Mouse (Mus musculus) B cell, adult (primary cell): ENCODE results near the gene Atf6b. TPM values are rescaled to one million over a fixed set of nuclear protein-coding genes. Genes with fewer than 3 reads are reported as not detected.

ENCODE experiments used
- total RNA-seq: library from RNA; stranded (reverse); gene quantifications from 4 replicates; pipeline ENCODE4 v1.2.4, GENCODE M21; 2023; ENCODE audit not compliant: inconsistent age

The Atf6b gene
- total RNA-seq, result 66.4 to 79.2 TPM (median 74.6 TPM) in 4 replicates

DNA sequence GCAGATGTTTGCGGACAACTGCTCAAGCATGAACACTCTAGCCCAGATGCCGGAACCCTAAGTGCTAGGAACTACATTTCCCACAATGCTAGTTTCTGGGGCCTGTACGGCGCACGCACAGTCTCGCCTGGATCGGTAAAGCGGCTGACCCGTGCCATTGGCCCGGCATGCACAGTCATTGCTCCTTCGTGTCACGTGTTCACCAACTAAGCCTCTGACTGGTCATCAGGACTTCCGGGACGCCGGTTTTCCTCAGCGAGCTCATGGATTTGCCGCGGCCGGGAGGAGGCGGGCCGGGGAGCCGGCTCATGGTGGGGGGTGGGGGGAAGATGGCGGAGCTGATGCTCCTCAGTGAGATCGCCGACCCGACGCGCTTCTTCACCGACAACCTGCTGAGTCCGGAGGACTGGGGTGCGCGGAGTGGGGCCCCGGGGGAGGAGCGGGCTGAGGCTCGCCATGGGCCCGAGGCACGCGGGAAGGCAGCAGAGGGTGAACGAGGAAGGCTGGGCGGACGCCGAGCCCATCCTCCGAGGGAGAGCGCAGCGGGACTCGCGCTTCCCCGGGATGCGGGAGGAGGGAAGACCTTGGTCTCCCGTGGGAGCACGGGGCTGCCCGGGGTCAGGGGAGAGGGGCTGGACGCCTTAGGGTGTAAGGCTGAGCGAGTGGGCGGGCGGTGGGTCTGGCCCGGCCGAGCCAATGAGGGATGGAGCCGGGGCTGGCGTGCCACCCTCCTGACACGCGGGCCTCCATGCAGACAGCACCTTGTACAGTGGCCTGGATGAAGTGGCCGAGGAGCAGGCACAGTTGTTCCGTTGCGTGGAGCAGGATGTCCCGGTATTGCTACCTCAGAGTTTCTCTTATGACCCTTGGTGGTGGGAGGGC is at the start of gene Atf6b:
Atf6b (plus strand) TSS at position 241 of the 882 bp plus-strand sequence.

DNA sequence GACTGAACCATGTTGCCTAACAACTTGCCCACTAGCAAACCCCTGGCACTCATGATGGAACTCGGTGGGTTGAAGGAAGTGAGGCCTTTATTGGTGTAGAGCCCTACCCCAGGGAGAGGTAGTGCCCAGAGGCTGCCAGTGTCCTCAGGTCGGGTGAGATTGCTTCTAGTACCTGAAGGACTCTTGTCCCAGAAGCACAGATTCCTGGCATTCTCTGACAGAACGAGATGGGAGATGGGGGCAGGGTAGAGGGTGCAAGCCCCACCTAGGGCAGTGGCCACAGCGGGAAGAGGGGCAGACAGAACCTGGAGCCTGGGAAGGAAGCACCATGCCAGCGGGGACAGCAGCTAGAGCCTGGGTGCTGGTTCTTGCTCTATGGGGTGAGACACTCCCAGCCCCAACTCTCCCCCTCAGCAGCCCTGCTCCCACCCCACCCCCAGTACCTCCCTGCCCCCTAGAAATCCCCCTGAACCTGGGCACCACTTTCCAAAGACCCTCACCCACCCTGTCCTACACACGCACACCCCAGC is 49.3 kb upstream of the Atf6b start, which contains the start of gene Ager:
Ager (plus strand) TSS at position 297 of the 530 bp plus-strand sequence.

DNA sequence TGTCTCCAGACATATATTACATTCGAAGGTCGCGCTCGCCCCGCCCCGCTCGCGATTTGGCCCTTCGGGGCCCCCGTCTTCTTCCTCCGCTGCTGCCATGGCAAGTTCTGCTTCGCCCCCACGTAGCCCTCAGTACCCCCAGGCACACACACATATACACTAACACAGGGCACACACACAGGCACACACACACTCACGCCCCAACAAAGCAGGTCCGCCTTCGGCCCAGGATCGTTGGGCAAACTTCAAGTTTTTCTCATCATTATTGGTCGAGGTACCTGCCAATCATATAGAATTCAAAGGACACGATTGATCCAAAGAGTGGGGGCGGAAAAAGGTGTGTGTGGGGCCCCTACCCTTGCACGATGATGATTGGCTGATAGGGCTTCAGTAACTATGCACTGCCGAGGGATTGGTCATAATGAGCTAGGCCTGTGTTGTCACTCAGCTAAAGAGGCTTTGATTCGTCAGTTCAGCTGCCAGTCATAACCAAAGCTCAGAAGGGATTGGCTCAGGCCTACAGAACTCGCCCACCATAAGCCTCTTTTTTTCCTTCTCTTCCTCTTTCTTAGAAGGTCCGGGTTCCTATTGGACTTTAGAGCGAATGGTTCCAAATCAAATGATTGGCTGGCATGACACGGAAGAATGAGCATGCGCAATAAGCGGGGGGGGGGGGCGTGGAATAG is 43.4 kb upstream of the Atf6b start, which contains the start of gene Rnf5:
Rnf5 (minus strand) TSS at position 316 of the 686 bp plus-strand sequence.

DNA sequence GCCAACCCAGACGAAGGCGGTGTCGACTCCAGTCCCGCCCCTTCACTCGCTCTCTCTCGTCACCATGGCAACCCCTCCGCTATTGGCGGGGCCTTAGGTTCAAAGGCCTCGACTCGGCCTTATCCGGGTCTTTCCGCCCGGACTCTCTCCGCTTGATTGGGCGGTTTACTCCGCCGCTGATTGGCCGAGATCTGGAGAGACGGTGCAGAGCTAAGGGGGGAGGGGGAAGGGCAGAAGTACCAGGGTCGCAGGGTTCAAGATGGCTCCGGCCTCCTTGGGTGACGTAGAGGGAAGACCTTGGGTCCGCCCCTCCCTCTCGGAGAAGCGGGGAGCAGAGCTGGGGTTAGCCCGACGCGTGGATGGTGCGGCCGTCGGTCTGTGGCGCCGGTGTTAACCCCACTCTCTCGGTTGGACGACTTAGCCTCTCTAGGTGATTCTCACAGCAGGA is 42.9 kb upstream of the Atf6b start, which contains the start of gene Agpat1:
Agpat1 (plus strand) TSS at position 202 of the 448 bp plus-strand sequence.

DNA sequence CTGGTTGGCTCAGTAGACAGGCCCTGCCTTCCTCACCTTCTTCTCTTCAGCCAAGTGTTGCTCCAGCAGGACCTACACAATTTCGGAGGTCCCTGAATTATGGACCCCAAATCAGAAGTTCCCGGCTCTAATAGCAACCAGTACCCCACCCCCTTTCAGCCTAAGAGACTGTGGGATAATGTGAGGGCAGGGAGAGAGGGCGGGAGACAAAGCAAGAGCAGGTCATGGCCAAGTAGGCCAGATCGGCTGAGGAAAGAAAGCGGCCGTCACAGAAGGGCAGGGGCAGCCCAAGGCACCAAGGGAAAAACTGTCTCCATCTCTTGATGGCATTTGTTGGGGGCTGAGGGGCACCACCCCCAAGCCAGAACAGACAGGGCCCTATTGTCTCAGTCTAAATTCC is 31.1 kb upstream of the Atf6b start, which contains the start of gene Egfl8:
Egfl8 (minus strand) TSS at position 101 of the 400 bp plus-strand sequence.

DNA sequence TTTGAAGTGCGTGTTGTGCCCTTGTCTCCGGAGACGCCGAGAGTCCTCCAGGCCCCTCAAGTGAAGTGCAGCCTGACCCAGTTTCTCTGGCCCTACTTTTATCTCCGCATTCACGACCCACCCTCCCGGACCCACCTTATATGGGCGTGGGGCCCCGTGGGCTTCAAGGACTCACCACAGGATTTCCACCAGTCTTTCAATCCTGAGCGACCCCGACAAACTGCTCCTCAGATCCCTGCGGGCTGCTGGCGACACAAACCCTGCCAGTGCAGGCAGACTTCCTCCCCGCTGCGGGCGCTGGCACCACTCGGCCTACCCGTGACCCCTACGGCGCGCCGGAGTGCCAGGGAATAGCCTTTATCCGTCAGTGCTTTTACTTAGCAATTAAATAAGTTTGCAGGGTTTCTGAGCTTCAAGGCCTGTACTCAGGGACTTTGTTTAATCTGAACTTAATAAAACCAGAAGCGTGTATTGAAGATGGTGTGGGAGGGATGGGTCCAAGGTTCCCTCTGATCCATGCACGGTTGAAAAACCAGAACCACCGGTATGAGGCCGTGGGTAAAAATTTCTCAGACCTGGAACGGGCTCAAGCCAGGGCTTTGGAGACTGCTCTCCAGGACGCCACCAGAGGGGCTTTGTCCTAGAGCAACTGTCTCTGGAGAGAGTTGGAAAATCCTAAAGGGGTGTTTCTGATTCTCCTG is 18.9 kb upstream of the Atf6b start, which contains the start of gene Ppt2:
Ppt2 (minus strand) TSS at position 568 of the 701 bp plus-strand sequence.

DNA sequence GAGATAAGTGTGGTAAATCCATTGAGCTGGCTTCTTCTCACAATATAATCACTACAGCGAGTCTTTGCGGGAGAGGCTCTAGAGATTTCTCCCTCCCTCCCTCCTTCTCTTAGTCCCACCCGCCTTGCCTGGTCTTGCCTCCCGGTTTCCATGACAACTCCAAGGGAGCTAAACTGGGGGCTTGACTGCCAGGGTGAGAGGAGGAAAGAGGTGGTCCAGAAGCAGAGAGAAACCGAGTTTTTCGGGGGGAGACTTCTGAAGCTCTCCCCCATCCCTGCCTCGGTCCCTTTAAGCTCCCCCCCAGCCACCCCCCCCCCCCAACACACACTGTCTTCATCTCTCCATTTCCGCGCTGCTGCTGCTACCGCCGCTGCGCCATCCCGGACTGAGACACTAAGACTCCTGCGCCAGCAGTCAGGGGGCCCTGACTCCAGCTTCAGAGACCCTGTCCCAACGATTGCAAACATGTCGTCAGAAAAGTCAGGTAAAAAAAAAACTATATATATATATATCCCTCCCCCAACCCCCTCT is 17.7 kb upstream of the Atf6b start, which contains the start of gene Prrt1:
Prrt1 (plus strand) TSS at position 313 of the 531 bp plus-strand sequence.

DNA sequence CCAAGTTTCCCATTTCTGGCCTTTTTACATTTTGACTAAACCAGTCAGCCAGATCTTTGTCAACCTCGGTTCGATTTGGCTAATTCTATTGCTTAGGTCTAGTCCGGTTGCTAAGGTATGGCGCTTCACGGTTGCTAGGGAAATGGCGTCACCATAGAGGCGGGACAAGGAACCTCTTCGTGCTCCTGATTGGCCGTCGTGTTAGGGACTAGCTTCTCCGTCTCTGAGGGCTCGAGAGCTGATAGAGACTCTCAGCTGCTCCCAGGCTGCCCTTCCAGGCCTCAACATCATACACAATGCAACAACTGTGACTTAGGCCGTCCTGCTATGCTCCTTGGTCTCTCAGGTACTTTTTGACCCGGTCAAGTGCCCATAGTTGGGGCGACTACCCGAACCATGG is 2.3 kb upstream of the Atf6b start, which contains the start of gene Fkbpl:
Fkbpl (plus strand) TSS at position 157 of the 400 bp plus-strand sequence.

DNA sequence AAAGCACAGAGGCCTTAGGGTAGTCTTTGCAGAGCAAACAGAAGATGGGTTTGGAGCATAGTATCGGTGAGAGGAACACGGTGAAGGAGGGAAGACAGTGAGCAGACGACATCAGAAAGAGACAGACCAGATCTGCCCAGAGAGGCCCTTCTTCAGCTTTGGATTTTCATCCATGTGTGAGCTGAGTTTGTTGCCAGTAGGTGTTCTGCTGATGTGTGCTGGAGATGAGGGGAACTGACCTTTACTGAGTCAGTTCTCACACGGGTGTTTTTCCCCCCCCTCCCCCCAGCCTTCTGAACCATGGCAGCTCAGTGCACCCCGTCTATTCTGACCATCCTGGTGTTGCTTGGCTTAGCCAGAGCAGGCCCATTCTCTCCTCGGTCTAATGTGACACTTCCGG is 23.3 kb downstream of the Atf6b start, which contains the start of gene Tnxb:
Tnxb (plus strand) TSS at position 301 of the 400 bp plus-strand sequence.

Other genes starting within 250 kb of the Atf6b start
- 6.3 to 23.1 TPM (median 16.8 TPM) in 4 replicates for gene BC051142, start 248.3 kb upstream of the Atf6b start, total RNA-seq
- gene Btnl4, start 169.8 kb upstream of the Atf6b start, total RNA-seq, result not detected in 4 replicates
- not detected in 4 replicates for gene Btnl6, start 129.8 kb upstream of the Atf6b start, total RNA-seq
- 0.21 to 2.0 TPM (median 1.6 TPM) in 4 replicates for gene Notch4, start 82.9 kb upstream of the Atf6b start, total RNA-seq
- 116 to 126 TPM (median 122 TPM) in 4 replicates for gene Gpsm3, start 57.3 kb upstream of the Atf6b start, total RNA-seq
- 51.6 to 61.4 TPM (median 59.6 TPM) in 4 replicates for gene Pbx2, start 55.9 kb upstream of the Atf6b start, total RNA-seq
- gene Ager, start 49.3 kb upstream of the Atf6b start, total RNA-seq, result 3.9 to 4.7 TPM (median 4.7 TPM) in 4 replicates
- 30.2 to 36.8 TPM (median 35.2 TPM) in 4 replicates for gene Rnf5, start 43.5 kb upstream of the Atf6b start, total RNA-seq
- gene Agpat1, start 42.9 kb upstream of the Atf6b start, total RNA-seq, result 58.3 to 69.5 TPM (median 62.3 TPM) in 4 replicates
- gene Egfl8, start 31.2 kb upstream of the Atf6b start, total RNA-seq, result 0.66 to 0.67 TPM in 2 of 4 replicates, not detected in the others
- 3.3 to 5.0 TPM (median 4.2 TPM) in 4 replicates for gene Ppt2, start 18.6 kb upstream of the Atf6b start, total RNA-seq
- gene Prrt1, start 17.6 kb upstream of the Atf6b start, total RNA-seq, result 0.84 TPM in 1 of 4 replicates, not detected in the others
- 2.6 to 5.5 TPM (median 2.9 TPM) in 4 replicates for gene Fkbpl, start 2.4 kb upstream of the Atf6b start, total RNA-seq
- 0.09 to 0.22 TPM (median 0.22 TPM) in 3 of 4 replicates, not detected in the other for gene Tnxb, start 23.4 kb downstream of the Atf6b start, total RNA-seq
- gene C4b, start 96.7 kb downstream of the Atf6b start, total RNA-seq, result 1.8 to 3.2 TPM (median 2.4 TPM) in 4 replicates
- gene Cyp21a1, start 157.4 kb downstream of the Atf6b start, total RNA-seq, result not detected in 4 replicates
- gene Stk19, start 189.8 kb downstream of the Atf6b start, total RNA-seq, result 60.8 to 71.7 TPM (median 69.2 TPM) in 4 replicates
- gene Dxo, start 189.9 kb downstream of the Atf6b start, total RNA-seq, result 75.3 to 85.7 TPM (median 83.7 TPM) in 4 replicates
- gene Skiv2l, start 203.1 kb downstream of the Atf6b start, total RNA-seq, result 102 to 123 TPM (median 110 TPM) in 4 replicates
- 33.5 to 41.3 TPM (median 38.0 TPM) in 4 replicates for gene Nelfe, start 203.2 kb downstream of the Atf6b start, total RNA-seq
- 0.54 TPM in 1 of 4 replicates, not detected in the others for gene Cfb, start 215.4 kb downstream of the Atf6b start, total RNA-seq
- gene Zbtb12, start 232.3 kb downstream of the Atf6b start, total RNA-seq, result 11.1 to 11.4 TPM (median 11.2 TPM) in 4 replicates
- gene Gm20547, start 234.9 kb downstream of the Atf6b start, total RNA-seq, result 0.27 TPM in 1 of 4 replicates, not detected in the others